Mouse (Mus musculus) megakaryocyte progenitor cell, adult 5-6 weeks (primary cell): ENCODE results near the gene Thpo. TPM values are rescaled to one million over a fixed set of nuclear protein-coding genes. Genes with fewer than 3 reads are reported as not detected.

Source experiments
- ATAC-seq: replicated peaks from 2 replicates; pipeline ENCODE4 v1.8.0; 2016; ENCODE audit warnings: mild to moderate bottlenecking, moderate TSS enrichment, inconsistent platforms; ENCODE audit not compliant: poor library complexity
- total RNA-seq, 2 experiments: library from RNA; stranded (forward) in 1 of 2; stranded (reverse) in 1 of 2; fragments of 157-497, 149-512 nt in 1 of 2; fragments of 200-1000 nt in 1 of 2; gene quantifications; 2 replicates each; pipeline versions ENCODE4 v1.2.3 to v1.2.4; 2015 to 2017

Thpo gene
- total RNA-seq (2015), result not detected in 2 replicates
- not detected in 2 replicates for total RNA-seq (2017)

- no peak for ATAC-seq
These were observed at the start of gene Thpo for GRCm38 (mm10) chr16:20733731-20734730. Gene Thpo (minus strand): TSS chr16:20734511.

GRCm38 (mm10) chr16:20783891-20784290 lies 49.6 kb upstream of the Thpo start:
- ATAC-seq, result no peak

GRCm38 (mm10) chr16:20781101-20781630 lies 46.9 kb upstream of the Thpo start:
- ATAC-seq, result no peak

- ATAC-seq, result no peak
These were observed 45.5 kb upstream of the Thpo start for GRCm38 (mm10) chr16:20779846-20780245.

- no peak for ATAC-seq
These were observed 40.7 kb upstream of the Thpo start for GRCm38 (mm10) chr16:20775021-20775420.

DNA sequence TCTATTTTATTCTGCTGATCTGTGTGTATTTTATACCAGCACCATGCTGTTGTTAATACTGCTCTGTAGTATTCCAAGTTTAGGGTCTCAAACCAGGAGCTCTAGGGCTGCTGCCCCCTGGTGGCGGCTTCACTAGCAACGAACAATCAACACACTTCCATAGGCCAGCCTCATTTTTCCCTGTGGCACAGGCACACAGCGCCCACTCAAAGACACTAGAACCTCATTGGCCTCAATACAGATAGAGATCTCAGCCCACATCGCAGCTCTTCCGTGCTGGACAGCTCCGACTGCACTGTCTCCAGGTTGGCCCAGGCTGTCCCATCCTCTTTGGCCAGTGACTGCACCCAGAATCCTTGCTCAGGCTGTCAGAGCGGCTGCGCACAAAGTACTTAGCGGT lies 30.9 kb upstream of the Thpo start:
- ATAC-seq, result peak; percentile 70

- ATAC-seq, result peak; percentile 50; the same call in 1 of the 2 replicates
These were observed 27.4 kb upstream of the Thpo start for GRCm38 (mm10) chr16:20761681-20762080.

GRCm38 (mm10) chr16:20757385-20757784 lies 23.1 kb upstream of the Thpo start:
- peak; percentile 59 for ATAC-seq

DNA sequence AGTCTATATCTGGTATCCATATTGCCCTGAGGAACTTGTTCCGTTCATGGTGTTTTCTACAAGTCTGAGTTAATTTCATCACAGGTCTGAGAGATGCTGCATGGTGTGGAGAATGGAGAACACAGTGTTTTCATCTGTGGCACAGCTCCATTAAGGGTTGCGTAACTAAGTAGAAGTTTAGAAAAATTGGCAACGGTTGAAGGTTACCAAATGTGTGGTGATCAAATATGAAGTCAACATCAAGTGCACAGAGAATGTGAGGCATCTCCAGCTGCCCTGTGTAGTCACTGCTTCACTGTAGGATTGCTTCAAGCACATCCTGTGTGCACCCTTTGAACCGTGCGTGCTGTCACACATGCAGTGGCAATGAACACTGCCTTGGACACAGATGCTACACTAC lies 21.7 kb upstream of the Thpo start:
- ATAC-seq, result peak; percentile 97

- no peak for ATAC-seq
These were observed 16.2 kb upstream of the Thpo start for GRCm38 (mm10) chr16:20750518-20750917.

GRCm38 (mm10) chr16:20746641-20747040 lies 12.3 kb upstream of the Thpo start:
- ATAC-seq, result no peak

DNA sequence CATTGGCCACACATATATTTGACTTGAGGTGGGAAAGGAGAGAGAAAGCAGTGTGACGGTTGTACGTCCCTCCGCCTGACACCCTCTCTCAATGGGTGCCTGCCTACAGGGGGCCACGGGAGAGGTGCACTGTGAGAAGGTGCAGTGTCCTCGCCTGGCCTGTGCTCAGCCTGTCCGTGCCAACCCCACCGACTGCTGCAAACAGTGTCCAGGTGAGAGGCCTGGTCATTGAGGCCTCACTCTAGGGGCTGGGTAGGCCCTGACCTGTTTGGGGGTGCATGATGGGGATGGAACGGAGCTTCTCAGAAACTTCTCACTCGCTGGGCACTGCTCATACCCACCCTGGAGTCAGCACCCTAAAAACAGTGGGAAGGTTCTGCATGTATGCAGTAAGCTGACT lies 5.5 kb upstream of the Thpo start:
- no peak for ATAC-seq

GRCm38 (mm10) chr16:20736823-20737222 lies 2.5 kb upstream of the Thpo start:
- no peak for ATAC-seq

DNA sequence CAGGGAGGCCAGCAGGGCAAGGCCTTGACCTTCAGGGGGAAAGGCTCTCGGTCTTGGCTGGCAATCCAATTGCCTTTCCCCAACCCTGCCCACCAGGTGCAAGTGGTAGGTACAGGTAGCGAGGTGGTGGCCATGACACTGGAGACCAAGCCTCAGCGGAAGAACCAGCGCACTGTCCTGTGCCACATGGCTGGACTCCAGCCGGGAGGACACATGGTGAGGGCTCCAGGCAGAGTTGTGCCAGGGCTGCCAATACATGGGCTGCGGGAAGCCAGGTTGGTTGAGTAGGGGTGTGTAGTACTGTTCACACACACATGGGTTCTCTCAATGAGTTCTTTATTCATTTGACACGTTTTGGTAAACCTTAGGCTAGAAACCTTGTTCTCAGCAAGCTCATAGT lies 1.9 kb upstream of the Thpo start:
- ATAC-seq, result no peak

- no peak for ATAC-seq
These were observed 1.3 kb upstream of the Thpo start for GRCm38 (mm10) chr16:20735651-20736050.

DNA sequence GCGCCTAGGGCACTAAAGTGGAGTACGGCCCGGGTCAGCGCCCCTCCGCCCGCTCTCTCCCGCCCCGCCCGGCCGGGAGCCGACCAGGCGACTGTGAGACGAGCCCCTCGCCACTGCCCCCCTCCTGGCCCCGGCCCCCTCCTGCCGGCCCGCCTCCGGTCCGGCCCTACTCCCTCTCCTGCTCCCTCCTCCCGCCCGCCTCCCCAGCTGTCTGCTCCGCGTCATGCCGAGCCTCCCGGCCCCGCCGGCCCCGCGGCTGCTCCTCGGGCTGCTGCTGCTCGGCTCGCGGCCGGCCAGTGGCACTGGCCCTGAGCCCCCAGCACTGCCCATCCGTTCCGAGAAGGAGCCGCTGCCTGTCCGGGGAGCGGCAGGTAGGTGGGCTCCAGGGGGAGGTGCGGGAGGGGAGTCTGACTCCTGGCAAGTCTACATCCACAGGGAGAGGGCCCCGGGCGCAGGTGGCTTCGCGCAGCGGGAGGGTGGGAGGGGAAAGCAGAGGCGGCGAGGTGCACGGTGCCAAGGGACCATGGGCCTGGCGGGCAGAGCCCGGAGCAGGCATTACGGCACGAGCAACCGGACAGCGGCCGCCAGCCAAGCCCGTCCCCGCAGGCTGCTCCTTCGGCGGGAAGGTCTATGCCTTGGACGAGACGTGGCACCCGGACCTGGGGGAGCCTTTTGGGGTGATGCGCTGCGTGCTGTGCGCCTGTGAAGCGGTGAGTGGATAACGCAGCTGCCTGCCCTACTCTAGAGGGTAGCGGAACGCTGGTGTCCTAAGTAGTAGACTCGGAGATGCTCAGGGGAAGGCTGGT lies 1.2 kb downstream of the Thpo start, which contains the start of gene Chrd:
Gene Chrd (plus strand): TSS at position 203 of the 806 bp plus-strand sequence.
- ATAC-seq, result peak; percentile 21; the same call in 1 of the 2 replicates

DNA sequence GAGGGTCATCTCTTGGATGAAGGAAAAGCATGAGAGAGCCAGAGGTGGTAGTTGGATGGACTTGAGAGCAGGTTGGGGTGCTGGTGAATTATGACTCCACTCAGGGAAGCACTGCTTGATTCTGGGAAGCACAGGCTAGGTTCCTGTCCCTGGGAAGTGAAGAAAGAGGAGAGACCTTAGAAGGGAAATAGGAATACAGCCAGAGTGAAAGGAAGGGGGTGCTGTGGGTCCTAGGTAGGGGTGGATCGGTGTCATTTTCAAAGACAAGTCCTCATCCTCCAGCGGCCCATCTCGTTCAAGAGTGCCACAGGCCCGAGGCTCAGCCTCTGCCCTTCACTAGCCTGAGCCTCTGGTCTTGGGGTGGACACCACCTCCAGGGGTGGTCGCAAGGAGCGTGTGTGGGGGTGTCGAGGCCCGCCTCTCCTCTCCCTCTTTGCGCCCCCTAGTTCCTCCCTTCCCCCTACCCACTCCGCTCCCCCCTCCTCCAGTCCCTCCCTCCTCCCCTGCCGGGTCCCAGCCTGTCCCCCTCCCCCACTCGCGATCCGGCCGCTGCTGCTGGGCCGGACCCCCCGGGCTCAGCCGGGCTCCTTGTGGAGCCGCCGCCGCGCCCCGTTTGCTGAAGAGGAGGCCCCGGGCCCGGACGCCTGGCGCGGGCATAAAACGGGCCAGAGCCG lies 1.9 kb downstream of the Thpo start:
- ATAC-seq, result no peak

DNA sequence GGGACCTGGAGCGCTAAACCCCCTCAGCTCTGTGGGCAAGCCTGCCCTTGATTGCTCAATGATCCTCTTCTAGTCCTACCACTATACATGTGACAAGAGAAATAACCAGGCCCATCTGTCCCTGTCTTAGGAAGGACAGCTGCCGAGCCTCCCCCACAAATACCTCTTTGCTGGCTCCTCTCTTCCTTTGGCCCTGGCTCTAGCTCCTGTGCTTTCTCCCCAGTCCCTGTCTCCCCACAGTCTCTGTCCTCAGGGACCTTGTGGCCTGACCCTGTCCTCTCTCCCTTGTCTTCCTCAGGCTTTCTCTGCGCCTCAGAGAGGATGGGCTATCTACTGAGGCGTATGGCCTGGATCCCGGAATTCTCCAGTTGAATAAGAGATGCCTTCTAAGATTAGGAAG lies 2.6 kb downstream of the Thpo start:
- ATAC-seq, result peak; percentile 41

DNA sequence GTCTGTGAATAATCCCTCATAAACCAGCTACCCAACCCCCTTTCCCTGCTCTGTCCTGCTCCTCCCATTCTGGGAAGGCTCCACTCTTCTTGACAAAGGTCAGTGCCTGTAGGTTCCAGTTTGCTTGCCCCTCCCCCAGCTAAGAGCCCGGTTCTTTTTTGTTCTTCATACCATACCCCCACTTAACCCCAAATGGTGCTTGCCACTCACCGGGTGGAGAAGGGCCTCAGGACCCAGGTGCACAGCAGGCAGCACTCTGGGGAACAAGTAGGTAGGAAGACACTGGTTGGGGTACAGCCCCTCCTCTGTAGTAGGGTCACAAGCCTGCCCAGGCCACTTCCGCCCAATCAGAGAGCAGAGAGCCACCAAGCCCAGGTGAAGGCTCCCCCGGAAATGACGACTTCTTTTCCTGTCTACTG lies 4.0 kb downstream of the Thpo start:
- ATAC-seq, result no peak

DNA sequence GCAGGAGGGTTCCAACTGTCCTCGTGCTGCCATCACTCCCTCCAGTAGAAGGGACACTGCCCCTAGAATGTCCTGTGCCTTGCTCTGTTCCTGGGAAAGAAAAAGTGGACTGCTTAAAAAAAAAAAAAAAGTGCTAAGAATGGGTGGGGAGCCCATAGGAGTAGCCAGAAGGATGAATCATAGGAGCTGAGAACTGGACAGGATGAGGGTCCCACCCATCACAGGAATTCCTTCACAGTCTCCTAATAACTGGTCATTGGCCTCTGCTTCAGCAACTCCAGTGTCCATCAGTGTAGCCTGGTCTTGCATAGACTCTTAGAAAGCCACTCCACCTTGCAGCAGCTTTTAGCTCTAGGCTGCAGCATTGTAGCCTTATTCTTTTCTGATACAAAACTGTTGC lies 7.9 kb downstream of the Thpo start:
- ATAC-seq, result no peak

GRCm38 (mm10) chr16:20725750-20726149 lies 8.6 kb downstream of the Thpo start:
- ATAC-seq, result no peak
